Mouse (Mus musculus) heart, postnatal 0 days (tissue): ENCODE data around the gene Wdr59.

Experiments used
- CTCF ChIP-seq: IDR thresholded peaks from 2 replicates; pipeline ENCODE4 v1.5.1; 2016; ENCODE audit warnings: antibody characterized with exemption, control low read depth, low read depth
- EP300 ChIP-seq: IDR thresholded peaks from 2 replicates; pipeline ENCODE4 v1.6.1; 2016; ENCODE audit warnings: antibody characterized with exemption, low read depth

- no peak for TF ChIP-seq CTCF
- no peak for TF ChIP-seq EP300
These were observed 44.4 kb upstream of the Wdr59 start for GRCm38 (mm10) chr8:111566326-111566725.
